Mouse (Mus musculus) cerebellum, adult 2 months (tissue): ENCODE results near the gene Cdk19. TPM values are rescaled to one million over a fixed set of nuclear protein-coding genes. Genes with fewer than 3 reads are reported as not detected.
"Not testable (repeated sequence)": the region's sequence is repeated elsewhere in the genome, so short reads cannot be mapped to it uniquely, and the experiment has no call there.

ENCODE experiments used
- DNase-seq, 2 experiments: peaks; one replicate each; pipeline ENCODE4 v3.0.0; 2021
- H3K27ac ChIP-seq: fragments of 200-500 bp; 2 replicates; pipeline ENCODE4 v1.5.1; 2012; ENCODE audit warnings: low read length, control low read depth, inconsistent platforms; ENCODE audit not compliant: insufficient read depth
- H3K27me3 ChIP-seq: fragments of 200-500 bp; 2 replicates; pipeline ENCODE4 v1.6.1; 2012; ENCODE audit warnings: inconsistent platforms, mild to moderate bottlenecking, low read length, moderate library complexity; ENCODE audit not compliant: control insufficient read depth, insufficient read depth
- H3K4me1 ChIP-seq: fragments of 200-500 bp; 2 replicates; pipeline ENCODE4 v1.6.1; 2011; ENCODE audit warnings: low read length; ENCODE audit not compliant: control insufficient read depth, insufficient read depth
- H3K4me3 ChIP-seq: fragments of 200-500 bp; replicated peaks from 2 replicates; pipeline ENCODE3; 2011; ENCODE audit warnings: mild to moderate bottlenecking, low read depth, low read length, control low read depth; ENCODE audit not compliant: insufficient read depth
- CTCF ChIP-seq: fragments of 200-500 bp; IDR thresholded peaks from 2 replicates; pipeline ENCODE4 v1.5.1; 2011; ENCODE audit warnings: low read depth, mild to moderate bottlenecking, control low read depth, low read length, moderate library complexity, borderline replicate concordance; ENCODE audit not compliant: insufficient read depth
- POLR2A ChIP-seq: fragments of 200-500 bp; IDR thresholded peaks from 2 replicates; pipeline ENCODE4 v1.6.1; 2011; ENCODE audit warnings: low read length, control low read depth, borderline replicate concordance; ENCODE audit not compliant: insufficient read depth
- WGBS: fragments of 180-500 bp; shearing (Covaris S2); methylation state at CpG from one replicate; pipeline ENCODE4 v1.1.7; 2018; 5-methylcytosine and 5-hydroxymethylcytosine counted together
- polyA plus RNA-seq: library from polyadenylated mRNA; depleted of rRNA; stranded (reverse); fragments of >200 nt; gene quantifications from 2 replicates; pipeline ENCODE4 v1.2.3, GENCODE M21; 2012; rRNA removed

Cdk19 gene
- polyA plus RNA-seq = 44.7 and 45.9 TPM in 2 replicates

DNA sequence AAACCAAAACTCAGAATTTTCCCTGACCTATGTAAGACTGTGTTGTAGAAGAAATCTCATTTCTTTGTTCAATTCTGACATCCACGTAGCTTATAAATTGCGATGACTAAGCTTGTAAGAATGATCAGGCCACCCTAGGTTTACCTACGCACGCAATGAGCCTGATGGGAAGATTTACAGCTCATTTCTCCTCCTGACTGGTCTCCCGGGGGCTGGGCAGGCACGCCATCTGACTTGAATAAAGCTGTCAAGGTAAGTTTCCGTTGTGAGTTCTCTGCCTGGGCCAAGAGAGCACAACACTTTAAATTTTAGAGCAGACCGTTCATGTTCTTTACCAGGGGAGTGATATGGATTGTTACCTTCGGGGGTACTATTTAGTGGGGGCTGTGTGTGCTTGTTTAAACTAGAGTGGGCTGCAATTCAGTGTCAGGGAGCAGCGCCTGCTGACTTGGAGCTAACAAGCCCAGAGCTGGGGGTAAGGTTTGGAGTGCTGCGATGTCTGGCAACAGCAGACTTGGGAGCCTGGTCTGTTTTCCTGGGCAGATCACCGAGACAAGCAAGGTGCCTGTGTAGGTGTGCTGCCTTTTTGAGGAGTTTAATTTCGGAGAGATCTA is at the start of gene Cdk19:
Cdk19 (plus strand) TSS at position 214 of the 614 bp plus-strand sequence.
- no peak for DNase-seq
- WGBS = 51% methylated on average over 13 of the region's 13 CpGs
- H3K4me1 ChIP-seq = no peaks in the 10 kb centered on the region
- no peak within 1 kb of the TSS for H3K27ac ChIP-seq
- no peaks in the 10 kb centered on the region for H3K27me3 ChIP-seq
- TF ChIP-seq CTCF (no peak), POLR2A (no peak)
- H3K4me3 ChIP-seq = no peak within 1 kb of the TSS

DNA sequence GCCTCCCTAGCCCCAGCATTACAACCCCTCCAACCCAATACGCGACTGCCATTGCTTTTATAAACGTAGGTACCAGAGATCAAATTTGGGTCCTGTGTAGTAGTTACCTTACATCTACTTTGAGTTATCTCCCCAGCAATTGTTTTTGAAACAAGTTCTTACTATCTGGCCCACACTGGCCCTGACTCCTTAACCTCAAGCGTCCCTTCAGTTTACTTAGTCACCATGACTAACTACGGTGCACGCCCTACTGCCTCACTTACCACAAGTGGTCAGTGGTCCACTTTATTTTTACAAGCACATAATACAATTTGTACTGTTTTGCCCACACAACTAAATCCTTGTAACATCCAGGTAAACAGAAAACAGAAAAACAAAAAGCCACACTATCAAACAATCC is 46.7 kb upstream of the Cdk19 start:
- Histone ChIP-seq H3K27ac (no peak overlapping the region), H3K27me3 (no peaks in the 10 kb centered on the region), H3K4me1 (peaks cover 3% of the 10 kb centered on the region; the same call in 1 of the 2 replicates), H3K4me3 (no peak overlapping the region)
- TF ChIP-seq POLR2A (no peak), CTCF (no peak)
- 92% methylated on average over 6 of the region's 6 CpGs for WGBS
- no peak for DNase-seq

DNA sequence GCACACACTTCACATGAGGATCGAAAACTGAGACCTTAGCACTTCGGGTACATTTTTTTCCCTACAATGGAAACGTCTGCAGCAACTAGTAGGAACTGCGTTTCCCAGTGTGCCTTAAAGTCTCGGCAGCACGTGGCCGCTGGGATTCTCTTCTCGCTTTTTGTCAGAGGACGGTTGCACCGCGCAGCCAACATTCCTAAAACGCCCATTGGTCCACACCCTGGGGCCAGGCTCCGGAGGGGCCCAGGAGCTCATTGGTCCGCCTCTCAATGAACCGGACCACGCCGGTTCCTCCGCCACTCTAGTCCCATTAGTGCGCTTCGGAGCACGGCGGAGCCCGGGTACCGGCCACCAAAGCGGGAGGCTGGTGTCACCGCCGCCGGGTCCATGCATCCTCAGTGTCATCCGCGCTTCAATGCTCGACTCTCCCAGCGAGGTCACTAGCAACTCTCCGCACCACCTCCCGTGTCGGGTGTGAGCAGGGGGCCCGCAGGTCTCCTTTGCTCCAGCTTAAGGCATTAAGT is 38.7 kb upstream of the Cdk19 start:
- Histone ChIP-seq H3K4me1 (peaks cover 4% of the 10 kb centered on the region; the same call in 1 of the 2 replicates), H3K27me3 (no peaks in the 10 kb centered on the region), H3K4me3 (peak overlapping the region; percentile 82), H3K27ac (peak overlapping the region; percentile 14; the same call in 1 of the 2 replicates)
- peak; percentile 75 to 82 for DNase-seq
- WGBS = under 1% methylated on average over 36 of the region's 36 CpGs
- TF ChIP-seq POLR2A (no peak; the same call in 1 of the 2 replicates), CTCF (no peak)

DNA sequence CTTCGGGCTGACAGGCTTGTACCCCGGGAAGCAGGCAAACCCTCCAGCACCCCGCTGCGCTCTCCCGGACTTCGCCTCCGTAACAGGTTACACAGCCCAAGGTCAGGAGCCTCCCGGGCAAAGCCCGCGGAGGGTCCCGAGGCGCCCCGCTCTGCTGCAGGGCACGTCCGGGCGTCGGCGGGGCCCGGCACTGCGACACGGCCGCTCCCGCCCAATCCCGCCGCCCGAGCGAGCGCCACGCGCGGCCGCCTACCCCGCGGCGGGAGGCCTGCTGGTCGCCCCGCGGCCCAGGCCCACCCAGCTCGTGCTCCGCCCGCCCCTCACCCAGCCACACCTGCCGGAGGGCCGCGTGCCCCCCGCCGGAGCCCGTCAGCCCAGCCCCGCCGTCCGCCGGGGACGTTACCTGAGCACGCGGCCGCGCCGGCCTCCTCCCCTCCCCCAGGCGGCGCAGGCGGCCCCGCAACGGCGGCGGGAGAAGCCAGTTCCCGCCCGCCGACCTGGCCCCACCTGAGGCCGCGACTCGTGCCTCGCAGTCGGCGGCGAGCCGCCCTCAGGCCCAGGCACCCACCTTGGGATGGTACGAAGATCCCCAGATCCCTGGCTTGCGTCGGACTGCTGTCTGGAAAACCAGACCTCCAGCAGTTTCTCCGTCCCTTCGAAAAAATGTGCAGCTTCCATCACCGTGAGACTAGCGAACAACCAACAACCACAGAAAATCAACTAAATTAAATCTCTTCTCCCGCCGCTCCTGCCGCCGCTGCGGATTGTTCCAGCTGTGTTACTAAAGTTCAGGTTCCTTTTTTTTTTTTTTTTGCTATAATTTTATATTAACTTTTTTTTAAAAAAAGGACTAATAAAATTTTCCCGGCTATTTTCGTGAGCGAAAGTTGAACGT is 37.9 kb upstream of the Cdk19 start:
- H3K4me3 ChIP-seq = peak overlapping the region; percentile 82
- WGBS = under 1% methylated on average over 73 of the region's 91 CpGs
- peak; percentile 68 to 76 for DNase-seq
- H3K27me3 ChIP-seq, H3K4me1 ChIP-seq: not testable (repeated sequence)
- H3K27ac ChIP-seq = peak overlapping the region; percentile 62

DNA sequence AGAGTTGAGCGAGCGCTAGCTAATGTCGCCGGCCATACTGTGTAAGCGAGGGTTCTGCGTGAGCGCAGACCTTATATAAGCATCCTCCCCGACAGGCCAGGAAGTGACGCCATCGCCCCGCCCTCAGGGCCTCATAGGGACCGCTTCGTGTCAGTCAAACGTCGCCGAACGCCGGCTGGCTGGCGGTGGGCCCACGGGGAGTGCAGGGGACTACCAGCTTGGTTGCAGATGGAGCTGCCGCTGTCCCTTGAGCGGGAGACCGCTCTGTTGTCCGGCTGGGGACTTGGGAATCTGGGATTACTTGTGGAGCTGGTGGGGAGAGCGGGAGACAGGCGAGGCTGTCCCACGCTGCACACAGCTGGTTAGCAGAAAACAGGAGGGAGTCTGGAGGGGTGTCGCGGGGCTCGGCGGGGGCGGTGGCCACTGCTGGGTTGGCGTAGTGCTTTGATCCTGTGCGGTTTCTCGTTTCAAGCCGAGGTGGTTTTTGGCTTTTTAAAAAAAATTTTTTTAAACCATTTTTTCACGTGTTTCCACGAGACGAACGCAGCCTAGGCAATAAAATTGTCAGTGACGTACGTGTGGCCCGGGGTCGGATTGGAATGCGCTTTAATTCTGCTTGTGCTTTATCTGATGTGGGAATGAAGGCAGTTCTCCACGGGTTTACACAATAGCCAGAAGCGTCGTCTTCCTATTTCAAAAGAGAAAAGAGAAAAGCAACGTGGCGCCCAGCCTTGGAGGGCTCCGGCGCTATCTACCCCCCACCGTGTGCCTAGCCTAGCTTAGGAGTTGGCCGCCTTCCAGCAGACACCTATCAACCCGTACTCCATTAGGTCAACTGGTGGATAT is 37.0 kb upstream of the Cdk19 start, which contains the start of gene Amd1:
Amd1 (minus strand) TSS at position 47 of the 846 bp plus-strand sequence.
- TF ChIP-seq POLR2A (peak; percentile 88; the same call in 1 of the 2 replicates), CTCF (no peak)
- DNase-seq = peak; percentile 100
- Histone ChIP-seq H3K4me1 (peaks cover 4% of the 10 kb centered on the region; the same call in 1 of the 2 replicates), H3K4me3 (peak within 1 kb of the TSS; percentile 82), H3K27ac (peak within 1 kb of the TSS; percentile 89), H3K27me3 (no peaks in the 10 kb centered on the region)
- WGBS = under 1% methylated on average over 55 of the region's 55 CpGs

DNA sequence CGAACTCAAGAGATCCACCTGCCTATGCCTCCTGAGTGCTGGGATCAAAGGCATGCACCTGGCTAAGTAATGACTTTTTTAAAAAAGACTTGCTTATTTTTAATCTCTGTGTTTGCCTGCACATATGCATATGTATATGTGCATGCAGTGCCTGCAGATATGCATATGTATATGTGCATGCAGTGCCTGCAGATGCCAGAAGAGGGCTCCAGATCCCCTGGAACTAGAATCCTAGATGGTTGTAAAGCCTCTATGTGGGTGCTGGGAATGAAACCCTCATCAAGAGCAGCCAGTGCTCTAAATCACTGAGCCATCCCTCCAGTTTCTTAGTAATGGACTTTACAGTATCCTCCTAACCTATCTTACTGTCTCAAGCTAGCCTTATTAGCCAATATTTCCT is 33.4 kb upstream of the Cdk19 start:
- H3K27me3 ChIP-seq = no peaks in the 10 kb centered on the region
- TF ChIP-seq POLR2A = no peak
- TF ChIP-seq CTCF = no peak
- H3K27ac ChIP-seq = no peak overlapping the region
- H3K4me1 ChIP-seq = no peaks in the 10 kb centered on the region
- DNase-seq = no peak
- H3K4me3 ChIP-seq = no peak overlapping the region
- WGBS = 85% methylated on average over 1 of the region's 1 CpGs

DNA sequence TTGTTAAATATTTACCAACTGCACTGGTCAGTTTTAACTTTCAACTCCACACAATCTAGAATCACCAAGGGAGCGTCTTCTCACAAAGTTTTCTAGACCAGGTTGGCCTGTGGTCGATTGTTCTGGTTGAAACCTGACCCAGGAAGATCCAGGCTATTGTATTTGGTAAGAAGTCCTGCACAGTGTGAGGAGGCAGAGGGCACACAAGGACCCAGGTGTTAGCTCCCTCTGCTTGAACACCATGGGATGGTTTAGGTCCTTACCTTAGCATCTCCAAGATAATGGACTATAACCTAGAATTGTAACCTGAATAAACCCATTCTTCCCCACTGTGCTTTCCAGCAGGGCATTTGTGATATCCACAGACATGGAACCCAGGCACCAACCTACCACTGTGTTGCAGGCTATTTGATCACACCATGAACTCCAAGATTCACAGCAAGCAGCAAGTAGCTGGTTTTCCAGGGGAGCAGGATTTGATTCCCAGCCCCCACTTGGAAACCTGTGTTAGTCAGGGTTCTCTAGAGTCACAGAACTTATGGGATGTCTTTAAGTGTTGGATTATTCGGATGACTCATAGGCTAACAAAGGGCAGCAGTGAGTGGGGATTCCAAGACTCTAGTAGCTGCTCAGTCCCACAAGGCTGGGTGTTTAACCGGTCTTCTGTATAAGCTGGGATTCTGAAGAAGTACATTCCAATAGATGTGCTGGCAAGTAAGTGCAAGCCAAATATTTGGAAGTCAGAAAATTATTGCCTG is 31.4 kb upstream of the Cdk19 start:
- TF ChIP-seq CTCF = no peak
- no peak for TF ChIP-seq POLR2A
- Histone ChIP-seq H3K4me1 (no peaks in the 10 kb centered on the region), H3K4me3 (no peak overlapping the region), H3K27me3 (no peaks in the 10 kb centered on the region), H3K27ac (no peak overlapping the region)
- WGBS = 61% methylated on average over 4 of the region's 4 CpGs
- no peak for DNase-seq
